11 mouse cellular contexts compared by ENCODE assay signal in the genomic region with DNA sequence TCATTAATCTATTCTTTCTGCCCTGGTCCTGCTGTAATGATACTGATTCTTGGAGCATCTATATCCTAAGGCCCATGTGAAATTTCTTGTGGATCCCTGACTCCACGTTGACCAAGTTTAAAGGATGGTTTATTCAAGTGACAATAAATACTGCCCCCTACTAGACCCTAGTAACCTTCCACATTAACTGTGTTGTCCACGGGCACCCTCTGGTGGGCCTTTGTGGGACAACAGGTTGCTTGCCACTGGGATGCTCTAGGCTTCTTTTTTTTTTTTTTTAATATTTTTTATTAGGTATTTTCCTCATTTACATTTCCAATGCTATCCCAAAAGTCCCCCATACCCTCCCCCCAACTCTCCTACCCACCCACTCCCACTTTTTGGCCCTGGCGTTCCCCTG. TPM values are rescaled to one million over a fixed set of nuclear protein-coding genes. Genes with fewer than 3 reads are reported as not detected.
DNase-seq lines count a peak whose midpoint lies in the region; ATAC-seq and TF ChIP-seq lines count a peak whose summit lies in the region.
"Not testable (repeated sequence)": the region's sequence is repeated elsewhere in the genome, so short reads cannot be mapped to it uniquely, and the experiment has no call there.
"Had no signal": no experiment of that assay in that cellular context is flagged by ENCODE, and none has a peak within 500 bp of the region (broad histone marks: within the 10 kb centered on the region; RNA-seq: fewer than 3 reads in every experiment).

No protein-coding gene starts in this region.

- peak; percentile 90 for DNase-seq in NIH3T3 (ENCODE audit: low read depth)
- DNase-seq in cerebellum, adult 8-10 months = peak; percentile 59
- peak; percentile 71 for DNase-seq in forebrain, postnatal 0 days
- DNase-seq in layer of hippocampus, adult 11-12 months (ENCODE audit: low spot score) = peak; percentile 64
- peak; percentile 88 for DNase-seq in lung, embryonic 14.5 days
- DNase-seq in ovary, postnatal 14 days (ENCODE audit: low spot score) = peak; percentile 67
- peak; percentile 73 for DNase-seq in thymus, postnatal 25 days

- not testable (repeated sequence) for H3K4me2 ChIP-seq in forebrain, postnatal 0 days (ENCODE audit: low read depth); lung, embryonic 14.5 days

- not testable (repeated sequence) for H3K36me3 ChIP-seq in forebrain, postnatal 0 days (ENCODE audit: insufficient read depth)
- H3K36me3 ChIP-seq in lung, embryonic 14.5 days (ENCODE audit: insufficient read depth) = peaks cover 75% of the 10 kb centered on the region

- peak; percentile 78 for TF ChIP-seq CTCF in forebrain, postnatal 0 days (IDR thresholded peaks at IDR 0.05; ENCODE audit: low read depth)
- TF ChIP-seq CTCF in lung, embryonic 14.5 days (IDR thresholded peaks at IDR 0.05; ENCODE audit: low read depth) = peak; percentile 75

- H3K9me3 ChIP-seq in forebrain, postnatal 0 days (ENCODE audit: low read length); lung, embryonic 14.5 days (ENCODE audit: low read depth, low read length): not testable (repeated sequence)

- not testable (repeated sequence) for H3K27ac ChIP-seq in forebrain, postnatal 0 days (ENCODE audit: low read depth, low read length); lung, embryonic 14.5 days (ENCODE audit: low read depth)

- not testable (repeated sequence) for H3K9ac ChIP-seq in forebrain, postnatal 0 days; lung, embryonic 14.5 days

- not testable (repeated sequence) for H3K4me3 ChIP-seq in forebrain, postnatal 0 days (ENCODE audit: low read depth, low read length); lung, embryonic 14.5 days (ENCODE audit: low read depth, low read length)

- 21% methylated on average over 3 of the region's 3 CpGs for WGBS in forebrain, postnatal 0 days
- 31% methylated on average over 3 of the region's 3 CpGs for WGBS in lung, embryonic 14.5 days

- H3K4me1 ChIP-seq in forebrain, postnatal 0 days (ENCODE audit: insufficient read depth); lung, embryonic 14.5 days (ENCODE audit: insufficient read depth): not testable (repeated sequence)

- H3K27me3 ChIP-seq in forebrain, postnatal 0 days (ENCODE audit: insufficient read depth, low read length); lung, embryonic 14.5 days (ENCODE audit: insufficient read depth, low read length): not testable (repeated sequence)

- ATAC-seq in forebrain, postnatal 0 days; lung, embryonic 14.5 days (ENCODE audit: insufficient read depth): not testable (repeated sequence)
- ATAC-seq in hematopoietic stem cell, adult 5-6 weeks (replicated peaks in 1 of 2; ENCODE audit: insufficient read depth in 1 of 2, low FRiP score in 2 of 2, low TSS enrichment in 1 of 2, low read depth in 1 of 2, poor library complexity in 2 of 2, severe bottlenecking in 2 of 2) = peak; percentile 49 to 71; a peak in 1 of 4 replicates

RNA-seq across cellular contexts. Expression of gene Orm1, which starts 24.8 kb away (rescaled TPM):
- total RNA-seq in forebrain, postnatal 0 days (2014; rRNA removed) = not detected in 2 replicates
- polyA plus RNA-seq in forebrain, postnatal 0 days (2015; fragmentation: Nextera tagmentation; extraction: Ambion mirVana) = not detected in 2 replicates
- total RNA-seq in hematopoietic stem cell, adult 5-6 weeks (2017) = 0.84 and 11.3 TPM in 2 replicates
- polyA plus RNA-seq in lung, embryonic 14.5 days (2014; fragmentation: Nextera tagmentation; extraction: Ambion mirVana) = not detected in 2 replicates
- polyA plus RNA-seq: forebrain, embryonic 16.5 days; intestine, embryonic 16.5 days; lung, embryonic 15.5 days had no signal

RNA-seq across cellular contexts. Expression of gene Orm3, which starts 36.4 kb away (rescaled TPM):
- not detected in 2 replicates for total RNA-seq in forebrain, postnatal 0 days (2014; rRNA removed)
- not detected in 2 replicates for polyA plus RNA-seq in forebrain, postnatal 0 days (2015; fragmentation: Nextera tagmentation; extraction: Ambion mirVana)
- total RNA-seq in hematopoietic stem cell, adult 5-6 weeks (2017) = not detected in 2 replicates
- not detected in 2 replicates for polyA plus RNA-seq in lung, embryonic 14.5 days (2014; fragmentation: Nextera tagmentation; extraction: Ambion mirVana)
- polyA plus RNA-seq: forebrain, embryonic 16.5 days; intestine, embryonic 16.5 days; lung, embryonic 15.5 days had no signal

RNA-seq across cellular contexts. Expression of gene Orm2, which starts 42.7 kb away (rescaled TPM):
- not detected in 2 replicates for total RNA-seq in forebrain, postnatal 0 days (2014; rRNA removed)
- not detected in 2 replicates for polyA plus RNA-seq in forebrain, postnatal 0 days (2015; fragmentation: Nextera tagmentation; extraction: Ambion mirVana)
- total RNA-seq in hematopoietic stem cell, adult 5-6 weeks (2017) = not detected in 2 replicates
- polyA plus RNA-seq in lung, embryonic 14.5 days (2014; fragmentation: Nextera tagmentation; extraction: Ambion mirVana) = not detected in 2 replicates
- polyA plus RNA-seq: forebrain, embryonic 16.5 days; intestine, embryonic 16.5 days; lung, embryonic 15.5 days had no signal
